Comparison of ENCODE assay signal across 15 mouse cellular contexts in the genomic region with DNA sequence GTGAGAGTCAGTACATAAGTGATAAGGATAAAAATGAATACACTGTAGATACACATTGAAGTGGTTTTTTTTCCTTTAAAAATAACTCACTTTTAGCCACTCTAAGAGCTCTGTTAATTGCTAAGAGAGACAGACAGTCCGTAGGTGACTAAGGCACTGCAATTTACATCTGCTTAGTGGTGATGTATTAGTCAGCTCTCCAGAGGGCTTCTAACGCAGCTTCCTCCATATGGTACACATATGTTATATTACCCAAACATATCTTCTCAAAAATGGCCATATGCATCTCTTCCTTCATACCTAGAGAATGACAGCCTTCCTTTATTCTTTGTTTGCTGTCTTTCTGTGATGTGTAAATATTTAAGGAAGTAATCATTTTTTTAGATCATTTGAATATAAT.
A peak's percentile ranks its signal among the peaks of the same experiment; 100 is the strongest.
DNase-seq lines count a peak whose midpoint lies in the region; ATAC-seq and TF ChIP-seq lines count a peak whose summit lies in the region.
"Had no signal": no experiment of that assay in that cellular context is flagged by ENCODE, and none has a peak within 500 bp of the region (broad histone marks: within the 10 kb centered on the region; RNA-seq: fewer than 3 reads in every experiment).

No protein-coding gene starts in this region.

- H3K27ac ChIP-seq in lung, embryonic 14.5 days (ENCODE audit: low read depth) = no peak overlapping the region
- peak overlapping the region; percentile 89 for H3K27ac ChIP-seq in hindbrain, embryonic 12.5 days
- H3K27ac ChIP-seq in neural tube, embryonic 13.5 days (replicated peaks) = peak overlapping the region; percentile 85
- H3K27ac ChIP-seq: limb, embryonic 13.5 days; stomach, embryonic 15.5 days had no signal

- no peak overlapping the region for H3K4me3 ChIP-seq in lung, embryonic 14.5 days (ENCODE audit: low read depth, low read length)
- H3K4me3 ChIP-seq in hindbrain, embryonic 12.5 days = no peak overlapping the region
- H3K4me3 ChIP-seq in neural tube, embryonic 13.5 days = no peak overlapping the region
- H3K4me3 ChIP-seq: erythroblast, embryonic 14.5 days; heart, embryonic 15.5 days; limb, embryonic 13.5 days; stomach, embryonic 15.5 days had no signal

- H3K36me3 ChIP-seq in lung, embryonic 14.5 days (ENCODE audit: insufficient read depth) = no peaks in the 10 kb centered on the region
- no peaks in the 10 kb centered on the region for H3K36me3 ChIP-seq in hindbrain, embryonic 12.5 days
- H3K36me3 ChIP-seq in neural tube, embryonic 13.5 days = no peaks in the 10 kb centered on the region
- H3K36me3 ChIP-seq: heart, embryonic 15.5 days; limb, embryonic 13.5 days; stomach, embryonic 15.5 days had no signal

- no peak overlapping the region for H3K4me2 ChIP-seq in lung, embryonic 14.5 days
- H3K4me2 ChIP-seq in hindbrain, embryonic 12.5 days (replicated peaks) = no peak overlapping the region
- H3K4me2 ChIP-seq in neural tube, embryonic 13.5 days = no peak overlapping the region
- H3K4me2 ChIP-seq: heart, embryonic 15.5 days; limb, embryonic 13.5 days; stomach, embryonic 15.5 days had no signal

- no peak for TF ChIP-seq CTCF in lung, embryonic 14.5 days (IDR thresholded peaks at IDR 0.05; ENCODE audit: low read depth)
- TF ChIP-seq CTCF in brain, embryonic 14.5 days (IDR thresholded peaks at IDR 0.05; ENCODE audit: borderline replicate concordance, extremely low read depth, insufficient read depth, insufficient read length) = no peak

- H3K9me3 ChIP-seq in lung, embryonic 14.5 days (ENCODE audit: low read depth, low read length) = no peaks in the 10 kb centered on the region
- H3K9me3 ChIP-seq in hindbrain, embryonic 12.5 days (replicated peaks) = no peaks in the 10 kb centered on the region
- no peaks in the 10 kb centered on the region for H3K9me3 ChIP-seq in neural tube, embryonic 13.5 days
- H3K9me3 ChIP-seq: heart, embryonic 15.5 days; limb, embryonic 13.5 days; stomach, embryonic 15.5 days had no signal

- WGBS in lung, embryonic 14.5 days = 26% methylated on average over 2 of the region's 2 CpGs
- 26% methylated on average over 2 of the region's 2 CpGs for WGBS in hindbrain, embryonic 12.5 days
- 13% methylated on average over 2 of the region's 2 CpGs for WGBS in neural tube, embryonic 13.5 days

- no peaks in the 10 kb centered on the region for H3K27me3 ChIP-seq in lung, embryonic 14.5 days (ENCODE audit: insufficient read depth, low read length)
- H3K27me3 ChIP-seq in hindbrain, embryonic 12.5 days = no peaks in the 10 kb centered on the region
- no peaks in the 10 kb centered on the region for H3K27me3 ChIP-seq in neural tube, embryonic 13.5 days
- H3K27me3 ChIP-seq: CH12.LX; heart, embryonic 15.5 days; limb, embryonic 13.5 days; stomach, embryonic 15.5 days had no signal

- no peak overlapping the region for H3K9ac ChIP-seq in lung, embryonic 14.5 days
- no peak overlapping the region for H3K9ac ChIP-seq in hindbrain, embryonic 12.5 days
- H3K9ac ChIP-seq in neural tube, embryonic 13.5 days = no peak overlapping the region
- H3K9ac ChIP-seq: heart, embryonic 15.5 days; limb, embryonic 13.5 days; liver, postnatal 0 days; stomach, embryonic 15.5 days had no signal

- peak; percentile 52 for DNase-seq in lung, embryonic 14.5 days
- no peak for DNase-seq in lung, postnatal 14 days
- peak; percentile 68 for DNase-seq in brain, embryonic 14.5 days (ENCODE audit: low read depth)
- DNase-seq in cerebellum, adult 9-11 months = no peak
- no peak for DNase-seq in cerebellum, postnatal 14 days
- DNase-seq: kidney, postnatal 25 days had no signal

- ATAC-seq in lung, embryonic 14.5 days (ENCODE audit: insufficient read depth) = peak; percentile 61; the same call in 1 of the 2 replicates
- ATAC-seq in hindbrain, embryonic 12.5 days (ENCODE audit: low FRiP score) = no peak
- ATAC-seq in neural tube, embryonic 13.5 days (ENCODE audit: low read depth) = peak; percentile 56
- no peak for ATAC-seq in cerebellum, adult (ENCODE audit: insufficient number of reproducible peaks, low FRiP score, low TSS enrichment)

- no peak for TF ChIP-seq POLR2A in brain, embryonic 14.5 days (IDR thresholded peaks at IDR 0.05; ENCODE audit: borderline replicate concordance, extremely low read depth, insufficient read depth, insufficient read length, poor library complexity, severe bottlenecking)

- H3K4me1 ChIP-seq in lung, embryonic 14.5 days (ENCODE audit: insufficient read depth) = no peaks in the 10 kb centered on the region; the same call in 1 of the 2 replicates
- peaks cover 32% of the 10 kb centered on the region for H3K4me1 ChIP-seq in hindbrain, embryonic 12.5 days
- H3K4me1 ChIP-seq in neural tube, embryonic 13.5 days (replicated peaks) = peaks cover 40% of the 10 kb centered on the region
- H3K4me1 ChIP-seq: stomach, embryonic 15.5 days had no signal

Comparison
In these comparisons a context has a peak if more than half of its experiments do, and no peak if none do; other contexts are left out.
1. DNase-seq: peak in lung, embryonic 14.5 days (single experiment) and brain, embryonic 14.5 days (single experiment); none in lung, postnatal 14 days (single experiment), cerebellum, adult 9-11 months (single experiment) and cerebellum, postnatal 14 days (0 of 2).
2. ATAC-seq: peak in lung, embryonic 14.5 days (single experiment) and neural tube, embryonic 13.5 days (single experiment); none in hindbrain, embryonic 12.5 days (single experiment) and cerebellum, adult (single experiment).